Comparison of ENCODE assay signal across 21 mouse cellular contexts in the genomic region with DNA sequence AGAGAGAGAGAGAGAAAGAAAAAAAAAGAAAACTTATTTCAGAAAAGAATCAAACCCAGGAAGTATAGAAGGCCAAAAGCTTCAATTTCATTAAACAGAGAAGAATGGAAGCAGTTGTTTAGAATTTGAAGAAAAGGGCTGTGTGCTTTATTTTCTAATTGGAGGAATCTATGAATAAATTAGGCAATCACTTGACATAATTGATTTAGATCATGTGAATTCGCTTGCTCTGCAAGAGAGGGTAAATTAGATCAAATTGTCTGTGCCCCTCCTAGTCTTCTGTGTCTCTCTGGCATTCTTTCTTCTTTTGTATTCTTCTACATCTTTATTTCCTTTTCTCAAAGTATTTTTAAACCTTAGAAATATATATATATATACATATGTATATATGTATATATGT.
A peak's percentile ranks its signal among the peaks of the same experiment; 100 is the strongest.
DNase-seq lines count a peak whose midpoint lies in the region; ATAC-seq and TF ChIP-seq lines count a peak whose summit lies in the region.
"Had no signal": no experiment of that assay in that cellular context is flagged by ENCODE, and none has a peak within 500 bp of the region (broad histone marks: within the 10 kb centered on the region; RNA-seq: fewer than 3 reads in every experiment).

No protein-coding gene starts in this region.

- no peak for TF ChIP-seq CTCF in forebrain, postnatal 0 days (IDR thresholded peaks at IDR 0.05; ENCODE audit: low read depth)
- no peak for TF ChIP-seq CTCF in brain, embryonic 14.5 days (IDR thresholded peaks at IDR 0.05; ENCODE audit: borderline replicate concordance, extremely low read depth, insufficient read depth, insufficient read length)

- H3K9ac ChIP-seq in forebrain, embryonic 13.5 days, result no peak overlapping the region
- no peak overlapping the region for H3K9ac ChIP-seq in forebrain, embryonic 15.5 days (replicated peaks)
- no peak overlapping the region for H3K9ac ChIP-seq in forebrain, embryonic 16.5 days (replicated peaks; ENCODE audit: low read depth, low read length)
- H3K9ac ChIP-seq in forebrain, postnatal 0 days, result no peak overlapping the region
- H3K9ac ChIP-seq: embryonic facial prominence, embryonic 12.5 days; forebrain, embryonic 12.5 days had no signal

- DNase-seq in forebrain, postnatal 0 days, result no peak
- peak; percentile 67 for DNase-seq in brain, embryonic 14.5 days (ENCODE audit: low read depth)
- DNase-seq: adrenal gland, adult 8-10 months; adrenal gland, postnatal 14 days; adrenal gland, postnatal 36 days; B cell, adult 2 months; cerebellum, adult 11 months; cerebellum, adult 18-20 months; cerebellum, adult 9-10 months; cerebellum, postnatal 25 days had no signal

- peaks cover 9% of the 10 kb centered on the region for H3K4me1 ChIP-seq in forebrain, embryonic 13.5 days
- H3K4me1 ChIP-seq in forebrain, embryonic 15.5 days, result peaks cover 11% of the 10 kb centered on the region
- H3K4me1 ChIP-seq in forebrain, embryonic 16.5 days (replicated peaks; ENCODE audit: control insufficient read depth, insufficient read depth, low read length), result no peaks in the 10 kb centered on the region; the same call in 1 of the 2 replicates
- no peaks in the 10 kb centered on the region for H3K4me1 ChIP-seq in forebrain, postnatal 0 days (ENCODE audit: insufficient read depth)
- H3K4me1 ChIP-seq: embryonic facial prominence, embryonic 10.5 days; embryonic facial prominence, embryonic 12.5 days; forebrain, embryonic 12.5 days had no signal

- H3K27ac ChIP-seq in forebrain, embryonic 13.5 days, result no peak overlapping the region
- no peak overlapping the region for H3K27ac ChIP-seq in forebrain, embryonic 15.5 days (replicated peaks)
- H3K27ac ChIP-seq in forebrain, embryonic 16.5 days (ENCODE audit: low read length), result no peak overlapping the region
- H3K27ac ChIP-seq in forebrain, postnatal 0 days (ENCODE audit: low read depth, low read length), result no peak overlapping the region
- H3K27ac ChIP-seq: embryonic facial prominence, embryonic 10.5 days; embryonic facial prominence, embryonic 12.5 days; forebrain, embryonic 12.5 days had no signal

- TF ChIP-seq POLR2A in brain, embryonic 14.5 days (IDR thresholded peaks at IDR 0.05; ENCODE audit: borderline replicate concordance, extremely low read depth, insufficient read depth, insufficient read length, poor library complexity, severe bottlenecking), result no peak

- no peaks in the 10 kb centered on the region for H3K9me3 ChIP-seq in forebrain, embryonic 13.5 days (replicated peaks)
- H3K9me3 ChIP-seq in forebrain, embryonic 15.5 days, result no peaks in the 10 kb centered on the region
- no peaks in the 10 kb centered on the region for H3K9me3 ChIP-seq in forebrain, embryonic 16.5 days (ENCODE audit: control insufficient read depth, low read length)
- no peaks in the 10 kb centered on the region for H3K9me3 ChIP-seq in forebrain, postnatal 0 days (ENCODE audit: low read length)
- H3K9me3 ChIP-seq: embryonic facial prominence, embryonic 10.5 days; embryonic facial prominence, embryonic 12.5 days; forebrain, embryonic 12.5 days; G1E had no signal

- no peaks in the 10 kb centered on the region for H3K36me3 ChIP-seq in forebrain, embryonic 13.5 days (ENCODE audit: poor library complexity, severe bottlenecking)
- no peaks in the 10 kb centered on the region for H3K36me3 ChIP-seq in forebrain, embryonic 15.5 days
- H3K36me3 ChIP-seq in forebrain, embryonic 16.5 days (ENCODE audit: control insufficient read depth, insufficient read depth), result no peaks in the 10 kb centered on the region
- H3K36me3 ChIP-seq in forebrain, postnatal 0 days (ENCODE audit: insufficient read depth), result no peaks in the 10 kb centered on the region
- H3K36me3 ChIP-seq: embryonic facial prominence, embryonic 10.5 days; embryonic facial prominence, embryonic 12.5 days; forebrain, embryonic 12.5 days; G1E had no signal

- WGBS in forebrain, embryonic 13.5 days, result 17% methylated on average over 1 of the region's 1 CpGs
- WGBS in forebrain, embryonic 15.5 days, result 9% methylated on average over 1 of the region's 1 CpGs
- 15% methylated on average over 1 of the region's 1 CpGs for WGBS in forebrain, embryonic 16.5 days
- 26% methylated on average over 1 of the region's 1 CpGs for WGBS in forebrain, postnatal 0 days

- ATAC-seq in forebrain, embryonic 13.5 days, result peak; percentile 43; the same call in 1 of the 2 replicates
- ATAC-seq in forebrain, embryonic 15.5 days (replicated peaks), result no peak
- ATAC-seq in forebrain, embryonic 16.5 days, result peak; percentile 54; the same call in 1 of the 2 replicates
- no peak for ATAC-seq in forebrain, postnatal 0 days
- ATAC-seq: activated CD4-positive, CD25-positive, alpha-beta regulatory T cell, adult 4 months; CD4-positive, CD25-positive, alpha-beta regulatory T cell, adult 4 months; Patski had no signal

- H3K4me3 ChIP-seq in forebrain, embryonic 13.5 days, result no peak overlapping the region
- H3K4me3 ChIP-seq in forebrain, embryonic 15.5 days, result no peak overlapping the region
- H3K4me3 ChIP-seq in forebrain, embryonic 16.5 days (replicated peaks; ENCODE audit: low read length), result no peak overlapping the region
- no peak overlapping the region for H3K4me3 ChIP-seq in forebrain, postnatal 0 days (ENCODE audit: low read depth, low read length)
- H3K4me3 ChIP-seq: embryonic facial prominence, embryonic 10.5 days; embryonic facial prominence, embryonic 12.5 days; forebrain, embryonic 12.5 days had no signal

- no peaks in the 10 kb centered on the region for H3K27me3 ChIP-seq in forebrain, embryonic 13.5 days
- H3K27me3 ChIP-seq in forebrain, embryonic 15.5 days, result no peaks in the 10 kb centered on the region
- no peaks in the 10 kb centered on the region for H3K27me3 ChIP-seq in forebrain, embryonic 16.5 days (replicated peaks; ENCODE audit: control insufficient read depth, insufficient read depth, low read length)
- H3K27me3 ChIP-seq in forebrain, postnatal 0 days (ENCODE audit: insufficient read depth, low read length), result no peaks in the 10 kb centered on the region
- H3K27me3 ChIP-seq: CH12.LX; embryonic facial prominence, embryonic 12.5 days; forebrain, embryonic 12.5 days; Patski had no signal

- no peak overlapping the region for H3K4me2 ChIP-seq in forebrain, embryonic 13.5 days
- no peak overlapping the region for H3K4me2 ChIP-seq in forebrain, embryonic 15.5 days (replicated peaks)
- H3K4me2 ChIP-seq in forebrain, embryonic 16.5 days (ENCODE audit: low read length), result no peak overlapping the region
- no peak overlapping the region for H3K4me2 ChIP-seq in forebrain, postnatal 0 days (ENCODE audit: low read depth)
- H3K4me2 ChIP-seq: embryonic facial prominence, embryonic 12.5 days; forebrain, embryonic 12.5 days had no signal

Comparison
In these comparisons a context has a peak if more than half of its experiments do, and no peak if none do; other contexts are left out.
1. ATAC-seq: peak in forebrain, embryonic 13.5 days (single experiment) and forebrain, embryonic 16.5 days (single experiment); none in forebrain, embryonic 15.5 days (single experiment) and forebrain, postnatal 0 days (single experiment).